Mouse (Mus musculus): ENCODE results near the gene Gpd2. TPM values are rescaled to one million over a fixed set of nuclear protein-coding genes. Genes with fewer than 3 reads are reported as not detected.

Gpd2 gene
- polyA plus RNA-seq, 1 experiment from 2014 or later = 16.3 TPM

DNA sequence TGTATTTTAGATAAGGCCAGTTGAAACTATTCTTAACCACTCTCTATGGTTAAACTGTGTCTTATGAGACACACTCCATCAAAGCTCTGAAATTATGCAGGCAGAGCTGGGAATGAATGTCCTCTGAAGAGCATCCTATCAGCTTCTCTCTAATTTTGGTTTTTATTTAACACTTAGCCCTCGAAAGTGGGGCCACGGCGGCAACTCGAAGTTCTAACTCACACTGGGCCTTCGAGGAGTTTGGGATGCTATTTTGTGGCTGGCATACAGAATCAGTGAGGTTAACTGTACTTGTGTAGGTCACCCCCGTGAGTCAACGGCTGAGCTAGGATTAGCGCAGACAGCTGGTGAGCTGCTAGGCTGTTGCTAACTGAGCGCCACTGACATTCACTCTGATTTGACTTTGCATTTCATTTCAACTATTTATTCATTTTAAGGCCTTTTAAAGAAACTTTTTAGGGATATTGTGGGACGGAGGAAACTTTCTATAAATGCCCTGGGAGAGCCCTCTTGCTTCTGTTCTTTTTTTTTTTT, 42.8 kb downstream of the Gpd2 start:
- Histone ChIP-seq H3K4me3 (ENCODE audit: low read depth, low read length) (no peak overlapping the region), H3K27me3 (ENCODE audit: insufficient read depth, low read length) (no peaks in the 10 kb centered on the region), H3K4me1 (ENCODE audit: insufficient read depth) (no peaks in the 10 kb centered on the region), H3K36me3 (ENCODE audit: insufficient read depth) (no peaks in the 10 kb centered on the region), H3K9ac (no peak overlapping the region), H3K4me2 (no peak overlapping the region), H3K9me3 (ENCODE audit: low read depth, low read length) (no peaks in the 10 kb centered on the region), H3K27ac (ENCODE audit: low read depth) (no peak overlapping the region)
- ATAC-seq (ENCODE audit: insufficient read depth) (no peak), DNase-seq (no peak)
- 76% methylated on average over 10 of the region's 10 CpGs for WGBS
- no peak for TF ChIP-seq CTCF (IDR thresholded peaks at IDR 0.05; ENCODE audit: low read depth)

DNA sequence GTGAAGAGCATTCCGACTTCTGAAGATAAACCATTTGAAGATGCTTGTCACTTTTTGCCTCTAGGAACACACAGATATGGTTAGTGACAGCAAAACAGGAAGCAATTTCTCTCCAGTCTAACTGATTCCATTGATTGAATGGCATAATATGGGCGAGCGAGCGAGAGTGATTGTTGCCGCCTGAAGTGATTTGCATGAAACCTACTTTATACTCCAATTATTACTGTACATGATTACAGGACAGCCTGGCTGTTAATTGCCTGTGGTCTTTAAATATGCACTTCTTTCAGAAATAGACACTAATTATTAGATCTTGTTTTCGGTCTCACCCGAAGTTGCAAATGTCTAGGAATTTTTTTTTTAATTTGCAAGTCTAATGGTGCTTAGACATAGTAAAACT, 46.4 kb downstream of the Gpd2 start:
- Histone ChIP-seq H3K9me3 (ENCODE audit: low read depth, low read length) (no peaks in the 10 kb centered on the region), H3K9ac (no peak overlapping the region), H3K36me3 (ENCODE audit: insufficient read depth) (no peaks in the 10 kb centered on the region), H3K4me1 (ENCODE audit: insufficient read depth) (no peaks in the 10 kb centered on the region), H3K4me2 (no peak overlapping the region), H3K4me3 (ENCODE audit: low read depth, low read length) (no peak overlapping the region), H3K27me3 (ENCODE audit: insufficient read depth, low read length) (no peaks in the 10 kb centered on the region), H3K27ac (ENCODE audit: low read depth) (no peak overlapping the region)
- no peak for ATAC-seq (ENCODE audit: insufficient read depth)
- WGBS = 89% methylated on average over 7 of the region's 7 CpGs
- no peak for DNase-seq
- no peak for TF ChIP-seq CTCF (IDR thresholded peaks at IDR 0.05; ENCODE audit: low read depth)

DNA sequence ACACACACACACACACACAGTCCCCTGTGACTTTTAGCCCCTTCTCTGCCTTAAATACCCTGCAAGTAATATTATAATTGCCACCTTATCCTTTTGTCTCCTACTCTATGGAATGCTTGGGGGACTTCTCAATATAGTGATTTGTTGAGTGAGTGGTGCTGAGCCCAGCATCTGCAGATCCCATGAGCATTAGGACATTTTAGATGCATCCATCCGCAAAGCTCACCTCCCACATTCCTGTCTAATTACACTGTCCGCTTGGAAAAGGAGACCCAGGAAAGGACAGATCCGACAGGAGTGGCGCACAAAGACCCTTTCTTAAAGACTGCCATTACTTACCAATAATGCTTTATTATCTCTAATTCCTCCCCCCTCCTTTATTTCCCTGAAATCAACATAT, 47.8 kb downstream of the Gpd2 start:
- DNase-seq (no peak), ATAC-seq (ENCODE audit: insufficient read depth) (no peak)
- WGBS = 82% methylated on average over 4 of the region's 4 CpGs

DNA sequence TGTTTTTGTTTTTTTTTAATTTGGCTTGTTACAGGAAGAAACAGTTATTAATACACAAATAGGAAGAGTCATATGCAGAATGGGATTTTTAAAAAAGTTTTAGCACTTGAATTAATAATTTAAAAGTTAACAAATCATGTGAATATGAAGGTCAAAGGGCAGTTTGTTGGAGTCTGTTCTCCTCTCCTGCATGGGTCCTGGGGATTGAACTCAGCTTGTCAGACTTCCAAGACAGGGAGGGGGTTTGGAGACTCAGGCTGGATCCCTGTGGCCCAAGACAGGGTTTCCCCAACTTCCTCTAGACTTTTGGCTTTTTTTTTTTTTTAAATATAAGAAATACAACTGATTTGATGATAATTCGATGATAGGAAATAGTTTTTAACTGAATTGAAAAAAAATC, 50.6 kb downstream of the Gpd2 start:
- Histone ChIP-seq H3K27me3 (ENCODE audit: insufficient read depth, low read length) (no peaks in the 10 kb centered on the region), H3K9me3 (ENCODE audit: low read depth, low read length) (no peaks in the 10 kb centered on the region), H3K4me2 (no peak overlapping the region), H3K4me3 (ENCODE audit: low read depth, low read length) (no peak overlapping the region), H3K36me3 (ENCODE audit: insufficient read depth) (no peaks in the 10 kb centered on the region), H3K27ac (ENCODE audit: low read depth) (no peak overlapping the region), H3K4me1 (ENCODE audit: insufficient read depth) (no peaks in the 10 kb centered on the region), H3K9ac (no peak overlapping the region)
- no peak for TF ChIP-seq CTCF (IDR thresholded peaks at IDR 0.05; ENCODE audit: low read depth)
- ATAC-seq (ENCODE audit: insufficient read depth) (no peak), DNase-seq (no peak)
- 88% methylated on average over 1 of the region's 1 CpGs for WGBS

More for the DNA sequence above, 47.8 kb downstream of the Gpd2 start:
- Histone ChIP-seq H3K4me1 (ENCODE audit: insufficient read depth) (no peaks in the 10 kb centered on the region), H3K9ac (no peak overlapping the region), H3K27ac (ENCODE audit: low read depth) (no peak overlapping the region), H3K4me2 (no peak overlapping the region), H3K4me3 (ENCODE audit: low read depth, low read length) (no peak overlapping the region), H3K36me3 (ENCODE audit: insufficient read depth) (no peaks in the 10 kb centered on the region), H3K27me3 (ENCODE audit: insufficient read depth, low read length) (no peaks in the 10 kb centered on the region), H3K9me3 (ENCODE audit: low read depth, low read length) (no peaks in the 10 kb centered on the region)
- no peak for TF ChIP-seq CTCF (IDR thresholded peaks at IDR 0.05; ENCODE audit: low read depth)

DNA sequence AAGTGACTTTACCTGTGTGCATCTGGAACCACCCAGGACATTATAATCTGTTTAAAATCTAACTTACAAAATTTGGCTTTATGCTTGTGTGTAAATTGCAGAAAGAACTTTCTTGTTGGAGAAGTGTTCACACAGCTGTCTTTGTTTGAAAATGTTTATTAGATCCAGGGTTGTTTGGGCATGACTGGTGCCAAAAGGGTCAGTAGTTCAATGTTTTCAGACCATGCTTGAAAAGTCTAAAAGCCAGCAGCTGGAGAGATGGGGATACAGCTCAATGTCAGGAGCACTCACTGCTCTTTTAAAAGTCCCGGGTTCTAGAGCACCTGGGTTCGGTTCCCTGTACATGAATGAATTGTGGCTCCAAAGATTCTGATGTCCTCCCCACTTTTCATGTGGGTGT, 56.1 kb downstream of the Gpd2 start:
- Histone ChIP-seq H3K27ac (ENCODE audit: low read depth) (no peak overlapping the region), H3K9ac (no peak overlapping the region), H3K4me2 (no peak overlapping the region), H3K36me3 (ENCODE audit: insufficient read depth) (no peaks in the 10 kb centered on the region), H3K27me3 (ENCODE audit: insufficient read depth, low read length) (no peaks in the 10 kb centered on the region), H3K4me3 (ENCODE audit: low read depth, low read length) (no peak overlapping the region), H3K4me1 (ENCODE audit: insufficient read depth) (no peaks in the 10 kb centered on the region), H3K9me3 (ENCODE audit: low read depth, low read length) (no peaks in the 10 kb centered on the region)
- 75% methylated on average over 2 of the region's 2 CpGs for WGBS
- no peak for DNase-seq
- no peak for TF ChIP-seq CTCF (IDR thresholded peaks at IDR 0.05; ENCODE audit: low read depth)
- no peak for ATAC-seq (ENCODE audit: insufficient read depth)

DNA sequence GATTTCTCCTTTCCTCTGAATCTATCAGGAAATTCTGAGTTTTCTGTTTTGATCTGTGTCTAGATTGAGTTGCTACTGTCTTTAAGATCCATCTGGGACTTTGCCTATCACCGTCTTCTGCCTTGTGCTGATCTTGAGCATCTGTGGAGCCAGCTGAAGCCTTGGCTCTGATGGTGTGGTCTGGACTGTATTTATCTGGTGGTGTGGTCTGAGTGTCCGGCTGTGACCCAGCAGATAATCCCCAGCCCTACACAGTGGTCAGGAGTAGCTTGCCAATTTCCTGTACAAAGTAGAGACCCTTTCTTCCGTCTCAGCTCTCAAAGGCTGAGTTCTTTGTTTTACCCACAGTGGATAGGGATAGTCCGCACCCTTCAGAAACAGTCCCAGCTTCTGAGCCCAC, 58.6 kb downstream of the Gpd2 start:
- DNase-seq (no peak), ATAC-seq (ENCODE audit: insufficient read depth) (no peak)
- no peaks in the 10 kb centered on the region for H3K4me1 ChIP-seq (ENCODE audit: insufficient read depth)
- no peaks in the 10 kb centered on the region for H3K36me3 ChIP-seq (ENCODE audit: insufficient read depth)
- H3K9ac ChIP-seq = no peak overlapping the region
- H3K9me3 ChIP-seq (ENCODE audit: low read depth, low read length) = no peaks in the 10 kb centered on the region
- 64% methylated on average over 4 of the region's 4 CpGs for WGBS
- H3K4me3 ChIP-seq (ENCODE audit: low read depth, low read length) = no peak overlapping the region
- no peak overlapping the region for H3K27ac ChIP-seq (ENCODE audit: low read depth)
- H3K27me3 ChIP-seq (ENCODE audit: insufficient read depth, low read length) = no peaks in the 10 kb centered on the region
- no peak for TF ChIP-seq CTCF (IDR thresholded peaks at IDR 0.05; ENCODE audit: low read depth)
- H3K4me2 ChIP-seq = no peak overlapping the region

DNA sequence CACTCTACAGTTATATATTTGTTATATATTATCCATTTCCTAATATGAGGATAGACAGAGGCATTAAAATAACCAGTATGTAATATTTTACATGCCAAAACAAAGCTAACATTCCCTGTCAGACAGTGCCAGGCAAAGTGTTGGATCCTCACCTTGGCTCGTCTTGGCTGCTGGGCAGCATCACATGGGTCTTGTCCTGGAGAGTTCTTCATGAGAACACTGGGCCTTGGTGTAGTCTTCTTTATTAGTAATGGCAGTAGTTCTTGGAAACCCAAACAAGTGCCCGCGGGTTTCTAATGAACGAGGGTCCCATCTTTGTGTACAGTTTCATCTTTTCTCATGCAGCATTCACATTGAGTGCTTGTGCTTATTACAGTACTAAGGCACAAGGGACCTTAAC, 59.8 kb downstream of the Gpd2 start:
- no peaks in the 10 kb centered on the region for H3K4me1 ChIP-seq (ENCODE audit: insufficient read depth)
- WGBS = 86% methylated on average over 4 of the region's 4 CpGs
- TF ChIP-seq CTCF (IDR thresholded peaks at IDR 0.05; ENCODE audit: low read depth) = no peak

DNA sequence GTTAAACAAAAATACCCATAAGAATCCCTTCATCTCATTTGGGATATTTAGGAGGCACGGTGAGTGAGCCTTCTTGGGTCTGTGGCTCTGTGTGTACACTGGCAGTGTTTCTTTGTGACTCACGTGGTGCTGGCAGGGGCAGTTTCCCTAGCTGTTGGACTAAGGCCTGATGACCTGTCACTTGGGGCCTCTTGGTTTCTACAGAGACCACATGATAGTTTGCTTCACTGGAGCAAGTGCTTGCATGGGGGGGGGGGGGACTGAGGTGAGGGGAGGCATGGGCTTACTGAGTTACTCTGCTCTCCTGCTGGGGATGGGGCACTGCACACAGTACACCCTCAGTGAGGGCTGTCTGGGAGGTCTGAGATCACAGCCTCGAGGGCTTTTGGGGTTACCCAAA, 64.1 kb downstream of the Gpd2 start:
- Histone ChIP-seq H3K9me3 (ENCODE audit: low read depth, low read length) (no peaks in the 10 kb centered on the region), H3K4me1 (ENCODE audit: insufficient read depth) (no peaks in the 10 kb centered on the region), H3K4me3 (ENCODE audit: low read depth, low read length) (no peak overlapping the region), H3K27me3 (ENCODE audit: insufficient read depth, low read length) (no peaks in the 10 kb centered on the region), H3K4me2 (no peak overlapping the region), H3K36me3 (ENCODE audit: insufficient read depth) (no peaks in the 10 kb centered on the region), H3K9ac (no peak overlapping the region), H3K27ac (ENCODE audit: low read depth) (no peak overlapping the region)
- DNase-seq (no peak), ATAC-seq (ENCODE audit: insufficient read depth) (no peak)
- TF ChIP-seq CTCF (IDR thresholded peaks at IDR 0.05; ENCODE audit: low read depth) = no peak
- WGBS = 52% methylated on average over 3 of the region's 3 CpGs

More for the DNA sequence above, 59.8 kb downstream of the Gpd2 start:
- Histone ChIP-seq H3K27ac (ENCODE audit: low read depth) (no peak overlapping the region), H3K4me2 (no peak overlapping the region), H3K27me3 (ENCODE audit: insufficient read depth, low read length) (no peaks in the 10 kb centered on the region), H3K9me3 (ENCODE audit: low read depth, low read length) (no peaks in the 10 kb centered on the region), H3K36me3 (ENCODE audit: insufficient read depth) (no peaks in the 10 kb centered on the region), H3K9ac (no peak overlapping the region), H3K4me3 (ENCODE audit: low read depth, low read length) (no peak overlapping the region)
- DNase-seq = no peak
- no peak for ATAC-seq (ENCODE audit: insufficient read depth)
